Mouse (Mus musculus): Measurements from ENCODE around the gene Gm11562. TPM values are rescaled to one million over a fixed set of nuclear protein-coding genes. Genes with fewer than 3 reads are reported as not detected.

Gm11562 gene
- not detected for polyA plus RNA-seq (2017; shearing (Covaris generic))

DNA sequence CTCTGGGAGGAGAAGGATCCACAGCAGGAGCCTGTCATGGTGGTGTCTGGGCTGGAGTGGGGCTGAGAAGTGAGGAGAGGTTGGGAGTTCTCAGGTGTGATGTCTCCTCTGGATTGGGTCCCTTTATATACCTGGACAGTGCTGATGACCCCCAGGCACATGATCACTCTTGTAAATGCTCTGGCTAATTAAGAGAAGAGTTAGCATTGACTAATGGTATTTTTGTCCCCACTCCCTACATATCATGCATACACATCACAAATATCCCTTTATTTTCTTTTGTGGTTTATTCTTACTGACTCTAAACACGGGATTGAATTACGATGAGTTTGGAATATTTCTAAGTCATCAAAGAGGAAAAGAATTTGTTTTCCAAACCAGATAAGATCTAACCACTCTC, at the start of gene Gm11562:
Gm11562 (minus strand) TSS at position 101 of the 400 bp plus-strand sequence.

DNA sequence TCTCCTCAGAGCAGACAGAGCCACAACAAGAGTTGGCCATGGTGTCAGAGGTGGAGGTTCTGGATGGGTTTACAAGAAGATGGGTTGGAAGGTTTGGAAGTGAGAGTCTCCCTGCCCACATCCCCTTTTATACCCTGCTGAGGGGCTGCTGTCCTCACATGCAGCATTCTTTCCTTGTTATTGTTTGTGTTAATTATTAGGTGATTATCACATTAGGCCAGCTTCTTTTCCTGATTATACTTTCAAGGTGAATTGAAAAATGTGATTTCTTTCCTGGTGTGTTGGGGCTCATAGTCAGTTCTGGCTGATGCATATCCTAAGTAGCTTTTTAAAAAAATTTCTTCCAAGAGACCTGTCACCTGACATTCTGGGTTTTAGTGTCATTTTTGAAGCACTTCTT, 45.6 kb upstream of the Gm11562 start, which contains the start of gene Krtap4-6:
Krtap4-6 (minus strand) TSS at position 101 of the 400 bp plus-strand sequence.

DNA sequence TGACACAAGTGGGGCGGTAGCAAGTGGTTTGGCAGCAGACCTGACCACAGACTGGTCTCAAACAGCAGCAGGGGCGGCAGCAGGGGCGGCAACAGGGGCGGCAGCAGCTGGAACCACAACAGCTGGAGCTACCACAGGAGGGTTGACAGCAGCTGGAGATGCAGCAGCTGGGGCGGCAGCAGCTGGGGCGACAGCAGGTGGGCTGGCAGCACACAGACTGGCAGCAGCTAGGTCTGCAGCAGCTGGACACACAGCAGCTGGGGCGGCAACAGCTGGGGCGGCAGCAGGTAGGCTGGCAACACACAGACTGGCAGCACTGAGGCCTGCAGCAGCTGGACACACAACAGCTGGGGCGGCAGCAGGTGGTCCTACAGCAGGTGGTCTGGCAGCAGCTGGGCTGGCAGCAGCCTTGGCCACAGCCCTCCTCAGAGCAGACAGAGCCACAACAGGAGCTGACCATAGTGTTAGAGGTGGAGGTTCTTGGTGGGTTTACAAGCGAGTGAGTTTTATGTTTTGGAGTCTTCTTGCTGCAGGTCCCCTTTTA, 38.3 kb upstream of the Gm11562 start, which contains the start of gene Gm11563:
Gm11563 (minus strand) TSS at position 494 of the 544 bp plus-strand sequence.

DNA sequence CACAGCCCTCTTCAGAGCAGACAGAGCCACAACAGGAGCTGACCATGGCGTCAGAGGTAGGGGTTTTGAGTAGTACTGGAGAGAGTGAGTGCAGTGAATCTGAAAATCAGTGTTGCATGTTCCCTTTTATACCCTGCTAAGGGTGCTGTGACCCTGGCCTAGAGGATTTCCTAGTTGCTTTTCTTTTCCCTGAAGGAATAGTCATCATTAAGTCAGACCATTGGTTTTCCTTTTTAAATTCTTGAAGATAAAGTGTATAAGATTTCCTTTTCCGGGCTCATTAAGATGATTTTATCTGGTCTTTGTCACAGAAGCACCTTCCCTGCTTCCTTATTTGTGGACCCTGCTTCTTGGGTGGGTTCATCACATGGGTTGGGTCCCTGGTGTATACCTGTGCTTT, 29.9 kb upstream of the Gm11562 start, which contains the start of gene Gm11555:
Gm11555 (minus strand) TSS at position 101 of the 400 bp plus-strand sequence.

GRCm38 (mm10) chr11:99643635-99644139, 23.5 kb upstream of the Gm11562 start, which contains the start of gene Krtap4-7:
Gene Krtap4-7 (minus strand): TSS chr11:99644089.

GRCm38 (mm10) chr11:99634653-99635134, 14.5 kb upstream of the Gm11562 start, which contains the start of gene Krtap4-2:
Gene Krtap4-2 (minus strand): TSS chr11:99635084.

GRCm38 (mm10) chr11:99628138-99628537, 7.9 kb upstream of the Gm11562 start, which contains the start of gene Krtap4-1:
Gene Krtap4-1 (minus strand): TSS chr11:99628238.

GRCm38 (mm10) chr11:99614796-99615363, 5.4 kb downstream of the Gm11562 start, which contains the start of gene Krtap2-4:
Gene Krtap2-4 (minus strand): TSS chr11:99614846.

DNA sequence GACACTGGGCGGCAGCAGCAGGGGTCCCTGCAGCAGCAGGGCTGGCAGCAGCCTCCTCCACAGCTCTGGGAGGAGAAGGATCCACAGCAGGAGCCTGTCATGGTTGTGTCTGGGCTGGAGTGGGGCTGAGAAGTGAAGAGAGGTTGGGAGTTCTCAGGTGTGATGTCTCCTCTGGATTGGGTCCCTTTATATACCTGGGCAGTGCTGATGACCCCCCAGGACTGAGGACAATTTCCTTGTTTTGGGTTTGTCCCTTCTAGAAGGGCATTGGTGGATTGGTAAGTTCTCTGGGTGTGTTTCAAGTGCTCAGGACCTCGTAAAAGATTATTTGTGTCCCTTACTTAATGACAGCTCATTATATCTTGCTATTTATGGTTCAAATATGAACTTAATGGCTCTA, 10.1 kb downstream of the Gm11562 start, which contains the start of gene Gm11937:
Gm11937 (minus strand) TSS at position 101 of the 400 bp plus-strand sequence.

GRCm38 (mm10) chr11:99603208-99603607, 17.0 kb downstream of the Gm11562 start, which contains the start of gene Gm11938:
Gene Gm11938 (minus strand): TSS chr11:99603308.

DNA sequence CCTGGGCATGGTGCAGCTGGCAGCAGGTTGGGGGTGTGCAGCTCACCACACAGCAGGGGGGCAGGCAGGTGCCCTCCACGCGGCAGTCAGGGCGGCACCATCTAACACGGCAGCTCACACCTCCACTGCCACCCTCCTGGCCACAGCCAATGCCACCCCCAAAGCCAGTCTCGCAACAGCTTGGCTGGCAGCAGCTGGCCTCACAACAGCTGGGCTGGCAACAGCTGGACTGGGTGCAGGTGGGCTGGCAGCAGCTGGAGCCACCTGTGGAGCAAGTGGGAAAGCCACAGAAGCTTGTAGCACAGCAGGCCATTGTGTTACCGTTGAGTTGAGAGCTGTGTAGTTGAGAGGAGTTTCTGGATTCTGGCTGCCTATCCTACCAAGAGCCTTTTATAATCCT, 22.5 kb downstream of the Gm11562 start, which contains the start of gene Krtap9-3:
Krtap9-3 (minus strand) TSS at position 364 of the 400 bp plus-strand sequence.

GRCm38 (mm10) chr11:99590981-99591380, 29.3 kb downstream of the Gm11562 start, which contains the start of gene Krtap1-3:
Gene Krtap1-3 (minus strand): TSS chr11:99591339.

DNA sequence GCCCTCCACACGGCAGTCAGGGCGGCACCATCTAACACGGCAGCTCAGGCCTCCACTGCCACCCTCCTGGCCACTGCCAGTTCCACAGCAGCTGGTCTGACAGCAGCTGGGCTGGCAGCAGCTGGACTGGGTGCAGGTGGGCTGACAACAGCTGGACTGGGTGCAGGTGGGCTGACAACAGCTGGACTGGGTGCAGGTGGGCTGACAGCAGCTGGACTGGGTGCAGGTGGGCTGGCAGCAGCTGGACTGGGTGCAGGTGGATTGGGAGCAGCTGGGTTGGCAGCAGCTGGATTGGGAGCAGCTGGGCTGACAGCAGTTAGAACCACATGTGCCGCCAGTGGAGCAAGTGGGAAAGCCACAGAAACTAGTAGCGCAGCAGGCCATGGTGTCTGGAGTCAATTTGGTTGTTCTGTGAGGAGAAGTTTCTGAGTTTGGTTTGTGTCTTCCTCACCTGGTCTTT, 37.0 kb downstream of the Gm11562 start, which contains the start of gene Krtap1-4:
Krtap1-4 (minus strand) TSS at position 410 of the 460 bp plus-strand sequence.

GRCm38 (mm10) chr11:99580636-99581035, 39.6 kb downstream of the Gm11562 start, which contains the start of gene Krtap1-5:
Gene Krtap1-5 (minus strand): TSS chr11:99581016.

Other genes starting within 250 kb of the Gm11562 start
- not detected for gene Krt28, start 245.5 kb downstream of the Gm11562 start, polyA plus RNA-seq (2017; shearing (Covaris generic))
- gene Krt10, start 231.1 kb downstream of the Gm11562 start, polyA plus RNA-seq (2017; shearing (Covaris generic)), result 8.2 TPM
- gene Krt12, start 198.2 kb downstream of the Gm11562 start, polyA plus RNA-seq (2017; shearing (Covaris generic)), result not detected
- not detected for gene Krt20, start 182.3 kb downstream of the Gm11562 start, polyA plus RNA-seq (2017; shearing (Covaris generic))
- gene Krt23, start 127.3 kb downstream of the Gm11562 start, polyA plus RNA-seq (2017; shearing (Covaris generic)), result not detected
- gene Krt39, start 99.1 kb downstream of the Gm11562 start, polyA plus RNA-seq (2017; shearing (Covaris generic)), result not detected
- gene Krt40, start 77.3 kb downstream of the Gm11562 start, polyA plus RNA-seq (2017; shearing (Covaris generic)), result not detected
- not detected for gene Krtap3-3, start 69.6 kb downstream of the Gm11562 start, polyA plus RNA-seq (2017; shearing (Covaris generic))
- gene Krtap3-2, start 63.6 kb downstream of the Gm11562 start, polyA plus RNA-seq (2017; shearing (Covaris generic)), result not detected
- not detected for gene Gm11939, start 61.0 kb downstream of the Gm11562 start, polyA plus RNA-seq (2017; shearing (Covaris generic))
- not detected for gene Krtap3-1, start 53.8 kb downstream of the Gm11562 start, polyA plus RNA-seq (2017; shearing (Covaris generic))
- gene Krtap1-5, start 39.4 kb downstream of the Gm11562 start, polyA plus RNA-seq (2017; shearing (Covaris generic)), result not detected
- gene Krtap1-4, start 36.8 kb downstream of the Gm11562 start, polyA plus RNA-seq (2017; shearing (Covaris generic)), result not detected
- gene Krtap1-3, start 29.1 kb downstream of the Gm11562 start, polyA plus RNA-seq (2017; shearing (Covaris generic)), result not detected
- gene Krtap9-3, start 22.3 kb downstream of the Gm11562 start, polyA plus RNA-seq (2017; shearing (Covaris generic)), result not detected
- not detected for gene Gm11938, start 17.1 kb downstream of the Gm11562 start, polyA plus RNA-seq (2017; shearing (Covaris generic))
- gene Gm11937, start 10.2 kb downstream of the Gm11562 start, polyA plus RNA-seq (2017; shearing (Covaris generic)), result not detected
- gene Krtap2-4, start 5.6 kb downstream of the Gm11562 start, polyA plus RNA-seq (2017; shearing (Covaris generic)), result not detected
- gene Krtap4-1, start 7.8 kb upstream of the Gm11562 start, polyA plus RNA-seq (2017; shearing (Covaris generic)), result not detected
- not detected for gene Krtap4-2, start 14.6 kb upstream of the Gm11562 start, polyA plus RNA-seq (2017; shearing (Covaris generic))
- gene Krtap4-7, start 23.7 kb upstream of the Gm11562 start, polyA plus RNA-seq (2017; shearing (Covaris generic)), result not detected
- not detected for gene Gm11555, start 29.8 kb upstream of the Gm11562 start, polyA plus RNA-seq (2017; shearing (Covaris generic))
- gene Gm11563, start 38.5 kb upstream of the Gm11562 start, polyA plus RNA-seq (2017; shearing (Covaris generic)), result not detected
- gene Krtap4-6, start 45.5 kb upstream of the Gm11562 start, polyA plus RNA-seq (2017; shearing (Covaris generic)), result not detected
- not detected for gene Gm14190, start 70.3 kb upstream of the Gm11562 start, polyA plus RNA-seq (2017; shearing (Covaris generic))
- gene Gm14180, start 113.9 kb upstream of the Gm11562 start, polyA plus RNA-seq (2017; shearing (Covaris generic)), result not detected
- not detected for gene Gm11595, start 152.5 kb upstream of the Gm11562 start, polyA plus RNA-seq (2017; shearing (Covaris generic))
- gene Krtap4-8, start 160.3 kb upstream of the Gm11562 start, polyA plus RNA-seq (2017; shearing (Covaris generic)), result not detected
- gene Krtap4-9, start 164.8 kb upstream of the Gm11562 start, polyA plus RNA-seq (2017; shearing (Covaris generic)), result not detected
- gene Gm11596, start 173.0 kb upstream of the Gm11562 start, polyA plus RNA-seq (2017; shearing (Covaris generic)), result not detected
- gene Gm11569, start 178.5 kb upstream of the Gm11562 start, polyA plus RNA-seq (2017; shearing (Covaris generic)), result not detected
- gene Gm11554, start 184.0 kb upstream of the Gm11562 start, polyA plus RNA-seq (2017; shearing (Covaris generic)), result not detected
- gene Krtap4-13, start 189.5 kb upstream of the Gm11562 start, polyA plus RNA-seq (2017; shearing (Covaris generic)), result not detected
- not detected for gene Gm11564, start 195.2 kb upstream of the Gm11562 start, polyA plus RNA-seq (2017; shearing (Covaris generic))
- not detected for gene 2300003K06Rik, start 217.6 kb upstream of the Gm11562 start, polyA plus RNA-seq (2017; shearing (Covaris generic))
- gene Krtap4-16, start 231.2 kb upstream of the Gm11562 start, polyA plus RNA-seq (2017; shearing (Covaris generic)), result not detected
- gene Gm11568, start 237.5 kb upstream of the Gm11562 start, polyA plus RNA-seq (2017; shearing (Covaris generic)), result not detected
- gene Gm11559, start 244.0 kb upstream of the Gm11562 start, polyA plus RNA-seq (2017; shearing (Covaris generic)), result not detected